Mouse (Mus musculus) embryonic facial prominence, embryonic 10.5 days (tissue): Measurements from ENCODE around the gene Tap2. TPM values are rescaled to one million over a fixed set of nuclear protein-coding genes. Genes with fewer than 3 reads are reported as not detected.
"Not testable (repeated sequence)": the region's sequence is repeated elsewhere in the genome, so short reads cannot be mapped to it uniquely, and the experiment has no call there.

ENCODE experiments used
- DNase-seq: peaks from one replicate; pipeline ENCODE4 v3.0.0-alpha.2; 2017; ENCODE audit warnings: low spot score
- H3K27ac ChIP-seq: fragments of 300-500 bp; sonication (generic); replicated peaks from 2 replicates; pipeline ENCODE4 v1.5.1; 2016; ENCODE audit warnings: mild to moderate bottlenecking
- H3K27me3 ChIP-seq: fragments of 300-500 bp; sonication (generic); replicated peaks from 2 replicates; pipeline ENCODE4 v1.6.1; 2016; ENCODE audit warnings: low read depth, mild to moderate bottlenecking; ENCODE audit not compliant: poor library complexity, severe bottlenecking
- H3K36me3 ChIP-seq: fragments of 300-500 bp; sonication (generic); replicated peaks from 2 replicates; pipeline ENCODE4 v1.6.1; 2016; ENCODE audit warnings: mild to moderate bottlenecking, moderate library complexity
- H3K4me1 ChIP-seq: fragments of 300-500 bp; sonication (generic); 2 replicates; pipeline ENCODE4 v1.6.1; 2016
- H3K4me3 ChIP-seq: fragments of 300-500 bp; sonication (generic); 2 replicates; pipeline ENCODE4 v1.5.1; 2016; ENCODE audit warnings: mild to moderate bottlenecking, moderate library complexity
- H3K9me3 ChIP-seq: fragments of 300-500 bp; sonication (generic); 2 replicates; pipeline ENCODE4 v1.6.1; 2016; ENCODE audit warnings: mild to moderate bottlenecking
- WGBS: fragments of 180-500 bp; shearing (Covaris S2); methylation state at CpG from one replicate; pipeline ENCODE4 v1.1.7; 2016; 5-methylcytosine and 5-hydroxymethylcytosine counted together
- polyA plus RNA-seq: library from polyadenylated mRNA; unstranded; fragments of >200 nt; fragmentation: Nextera tagmentation; extraction: Ambion mirVana; gene quantifications from 2 replicates; pipeline ENCODE4 v1.2.1, GENCODE M21; 2016

Tap2 gene
- polyA plus RNA-seq, 1 experiment from 2014 or later, result 0.56 TPM

DNA sequence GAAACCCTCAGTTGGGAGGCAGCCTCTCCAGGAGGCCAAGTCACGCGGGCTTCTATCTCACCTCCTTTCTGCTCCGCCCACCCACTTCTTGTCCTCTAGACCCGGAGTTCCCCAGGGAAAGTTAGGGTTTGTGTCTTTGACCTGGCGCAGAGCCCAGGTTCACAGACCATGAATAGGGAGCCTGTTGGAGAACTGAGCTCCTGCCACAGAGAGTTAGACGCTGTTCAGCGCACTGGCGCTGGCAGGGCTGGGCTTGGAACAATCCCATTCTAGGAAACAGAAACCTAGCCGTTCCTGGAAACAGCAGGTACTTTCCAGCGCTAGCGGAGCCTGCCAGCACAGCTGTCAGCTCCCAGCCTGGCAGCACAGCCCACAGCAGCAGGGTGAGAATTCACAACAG is 15.3 kb downstream of the Tap2 start:
- no peak overlapping the region for H3K27ac ChIP-seq
- peaks cover 6% of the 10 kb centered on the region; the same call in 1 of the 2 replicates for H3K9me3 ChIP-seq
- 90% methylated on average over 11 of the region's 11 CpGs for WGBS
- DNase-seq, result no peak
- H3K27me3 ChIP-seq, result peaks cover 23% of the 10 kb centered on the region
- no peaks in the 10 kb centered on the region for H3K4me1 ChIP-seq
- no peak overlapping the region for H3K4me3 ChIP-seq
- H3K36me3 ChIP-seq, result no peaks in the 10 kb centered on the region

DNA sequence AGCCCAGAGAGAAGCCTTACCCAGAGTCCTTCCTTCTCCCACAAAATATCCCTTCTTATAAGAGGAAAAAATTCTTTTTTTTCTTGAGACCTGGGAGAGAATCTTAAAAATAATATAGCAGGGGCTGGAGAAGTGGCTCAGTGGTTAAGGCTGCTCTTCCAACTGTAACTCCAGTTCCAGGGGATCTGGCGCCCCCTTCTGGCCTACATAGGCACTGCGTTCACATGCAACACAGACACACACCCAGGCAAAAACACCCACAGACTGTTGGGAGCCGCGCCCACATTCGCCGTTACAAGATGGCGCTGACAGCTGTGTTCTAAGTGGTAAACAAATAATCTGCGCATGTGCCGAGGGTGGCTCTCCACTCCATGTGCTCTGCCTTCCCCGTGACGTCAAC is 15.8 kb downstream of the Tap2 start:
- H3K4me3 ChIP-seq, H3K27ac ChIP-seq: not testable (repeated sequence)

DNA sequence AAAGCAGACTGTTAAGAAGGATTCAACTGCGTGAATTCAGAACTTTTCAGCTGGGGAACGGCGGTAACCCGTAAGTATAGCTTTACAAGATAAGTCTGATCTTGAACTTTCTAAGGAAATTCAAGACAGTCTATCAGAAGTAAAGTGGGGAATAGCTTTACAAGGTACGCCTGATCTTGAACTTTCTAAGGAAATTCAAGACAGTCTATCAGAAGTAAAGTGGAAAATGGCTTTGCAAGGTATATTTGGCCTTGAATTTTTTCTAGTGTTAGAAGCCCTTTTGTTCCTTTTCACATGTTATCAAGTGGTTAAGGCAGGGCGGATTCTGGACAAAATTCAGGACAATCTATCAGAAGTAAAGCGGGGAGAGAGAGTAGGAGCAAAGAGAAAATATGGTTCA is 16.5 kb downstream of the Tap2 start:
- peaks cover 12% of the 10 kb centered on the region for H3K27me3 ChIP-seq
- not testable (repeated sequence) for H3K9me3 ChIP-seq
- whole genome bisulfite sequencing, result 93% methylated on average over 3 of the region's 7 CpGs

More for the DNA sequence above, 15.8 kb downstream of the Tap2 start:
- not testable (repeated sequence) for H3K36me3 ChIP-seq, H3K4me1 ChIP-seq, DNase-seq, H3K9me3 ChIP-seq
- 89% methylated on average over 9 of the region's 11 CpGs for WGBS
- H3K27me3 ChIP-seq, result peaks cover 19% of the 10 kb centered on the region

DNA sequence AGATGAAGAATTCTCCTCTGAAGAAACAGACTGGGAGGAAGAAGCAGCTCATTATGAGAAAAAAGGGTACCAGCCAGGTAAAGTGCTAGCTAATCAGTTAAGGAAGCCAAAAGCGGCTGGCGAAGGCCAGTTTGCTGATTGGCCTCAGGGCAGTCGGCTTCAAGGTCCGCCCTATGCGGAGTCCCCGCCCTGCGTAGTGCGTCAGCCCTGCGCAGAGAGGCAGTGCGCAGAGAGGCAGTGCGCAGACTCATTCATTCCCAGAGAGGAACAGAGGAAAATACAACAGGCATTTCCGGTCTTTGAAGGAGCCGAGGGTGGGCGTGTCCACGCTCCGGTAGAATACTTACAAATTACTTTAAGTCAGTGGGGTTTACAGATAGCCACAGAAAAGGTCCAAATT is 17.1 kb downstream of the Tap2 start:
- not testable (repeated sequence) for DNase-seq, H3K27ac ChIP-seq, H3K27me3 ChIP-seq, H3K4me3 ChIP-seq, H3K36me3 ChIP-seq, H3K4me1 ChIP-seq
- peaks cover 15% of the 10 kb centered on the region for H3K9me3 ChIP-seq
- WGBS, result 97% methylated on average over 9 of the region's 16 CpGs

More for the DNA sequence above, 16.5 kb downstream of the Tap2 start:
- DNase-seq, H3K4me1 ChIP-seq, H3K4me3 ChIP-seq, H3K36me3 ChIP-seq, H3K27ac ChIP-seq: not testable (repeated sequence)

DNA sequence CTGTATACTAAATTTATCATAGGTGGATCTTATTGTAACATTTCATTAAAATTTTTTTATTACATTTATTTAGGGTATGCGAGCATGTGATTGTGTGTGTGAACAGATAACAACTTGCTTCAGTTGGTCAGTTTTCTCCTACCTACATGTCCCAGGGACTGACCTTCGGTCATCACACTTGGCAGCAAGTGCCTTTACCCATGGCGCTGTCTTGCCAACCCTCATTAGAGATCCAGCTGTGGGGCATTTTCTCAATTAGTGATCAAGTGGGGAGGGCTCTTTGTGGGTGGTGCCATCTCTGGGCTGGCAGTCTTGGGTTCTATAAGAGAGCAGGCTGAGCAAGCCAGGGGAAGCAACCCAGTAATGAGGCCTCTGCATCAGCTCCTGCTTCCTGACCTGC is 21.5 kb downstream of the Tap2 start:
- Histone ChIP-seq H3K36me3 (no peaks in the 10 kb centered on the region), H3K27ac (no peak overlapping the region), H3K9me3 (peaks cover 11% of the 10 kb centered on the region), H3K4me3 (no peak overlapping the region), H3K4me1 (no peaks in the 10 kb centered on the region), H3K27me3 (no peaks in the 10 kb centered on the region)
- no peak for DNase-seq
- 91% methylated on average over 3 of the region's 3 CpGs for WGBS

DNA sequence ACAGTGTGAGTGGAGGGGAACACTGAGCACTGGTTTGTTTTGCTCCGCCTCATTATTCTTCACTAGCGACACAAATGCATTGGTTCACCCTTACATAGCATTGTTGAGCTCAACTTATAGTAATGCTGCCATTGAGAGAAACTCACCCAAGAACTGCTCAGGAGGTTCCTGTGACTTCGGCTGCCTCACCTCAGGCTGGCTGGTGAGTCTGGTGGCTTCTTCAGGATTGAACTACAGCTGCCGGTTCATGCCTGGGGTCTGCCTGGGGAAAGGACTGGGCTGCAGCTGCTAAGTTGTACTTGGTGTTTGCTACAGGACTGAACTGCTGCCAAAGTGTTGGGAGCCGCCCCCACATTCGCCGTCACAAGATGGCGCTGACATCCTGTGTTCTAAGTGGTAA is 22.1 kb downstream of the Tap2 start:
- H3K9me3 ChIP-seq, result peaks cover 11% of the 10 kb centered on the region
- no peaks in the 10 kb centered on the region for H3K36me3 ChIP-seq
- no peak overlapping the region for H3K27ac ChIP-seq
- H3K4me1 ChIP-seq, result no peaks in the 10 kb centered on the region
- no peak for DNase-seq
- no peaks in the 10 kb centered on the region for H3K27me3 ChIP-seq
- WGBS, result 94% methylated on average over 8 of the region's 8 CpGs
- H3K4me3 ChIP-seq, result no peak overlapping the region

DNA sequence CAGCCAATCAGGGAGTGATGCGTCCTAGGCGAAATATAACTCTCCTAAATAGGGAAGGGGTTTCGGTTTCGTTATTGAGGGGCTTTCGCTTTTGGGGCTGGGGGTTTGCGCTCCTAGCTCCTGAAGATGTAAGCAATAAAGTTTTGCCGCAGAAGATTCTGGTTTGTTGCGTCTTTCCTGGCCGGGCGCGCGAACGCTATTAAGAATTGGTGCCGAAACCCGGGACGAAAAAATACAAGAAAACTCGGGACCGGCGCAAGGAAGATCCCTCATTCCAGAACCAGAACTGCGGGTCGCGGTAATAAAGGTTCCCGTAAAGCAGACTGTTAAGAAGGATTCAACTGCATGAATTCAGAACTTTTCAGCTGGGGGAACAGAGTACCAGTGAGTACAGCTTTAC is 22.6 kb downstream of the Tap2 start:
- not testable (repeated sequence) for H3K27ac ChIP-seq, H3K4me1 ChIP-seq, H3K36me3 ChIP-seq, DNase-seq, H3K27me3 ChIP-seq, H3K4me3 ChIP-seq
- H3K9me3 ChIP-seq, result peaks cover 11% of the 10 kb centered on the region
- WGBS, result 96% methylated on average over 15 of the region's 23 CpGs

DNA sequence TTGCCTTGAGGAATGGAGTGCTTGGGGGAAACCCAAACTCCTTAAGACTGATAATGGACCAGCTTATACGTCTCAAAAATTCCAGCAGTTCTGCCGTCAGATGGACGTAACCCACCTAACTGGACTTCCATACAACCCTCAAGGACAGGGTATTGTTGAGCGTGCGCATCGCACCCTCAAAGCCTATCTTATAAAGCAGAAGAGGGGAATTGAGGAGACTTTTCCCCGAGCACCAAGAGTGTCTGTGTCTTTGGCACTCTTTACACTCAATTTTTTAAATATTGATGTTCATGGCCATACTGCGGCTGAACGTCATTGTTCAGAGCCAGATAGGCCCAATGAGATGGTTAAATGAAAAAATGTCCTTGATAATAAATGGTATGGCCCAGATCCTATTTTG is 27.6 kb downstream of the Tap2 start:
- 90% methylated on average over 9 of the region's 9 CpGs for WGBS
- not testable (repeated sequence) for H3K36me3 ChIP-seq, DNase-seq, H3K27ac ChIP-seq, H3K4me3 ChIP-seq, H3K27me3 ChIP-seq, H3K4me1 ChIP-seq, H3K9me3 ChIP-seq

DNA sequence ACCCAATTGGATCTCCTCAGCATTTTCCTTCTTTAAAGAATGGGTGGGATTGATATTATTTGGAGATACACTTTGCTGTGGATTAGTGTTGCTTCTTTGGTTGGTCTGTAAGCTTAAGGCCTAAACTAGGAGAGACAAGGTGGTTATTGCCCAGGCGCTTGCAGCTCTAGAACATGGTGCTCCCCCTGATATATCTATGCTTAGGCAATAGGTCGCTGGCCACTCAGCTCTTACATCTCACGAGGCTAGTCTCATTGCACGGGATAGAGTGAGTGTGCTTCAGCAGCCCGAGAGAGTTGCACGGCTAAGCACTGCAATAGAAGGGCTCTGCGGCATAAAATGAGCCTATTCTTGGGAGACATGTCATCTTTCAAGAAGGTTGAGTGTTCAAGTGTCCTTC is 28.7 kb downstream of the Tap2 start:
- H3K9me3 ChIP-seq, DNase-seq, H3K27me3 ChIP-seq, H3K4me1 ChIP-seq, H3K36me3 ChIP-seq, H3K4me3 ChIP-seq, H3K27ac ChIP-seq: not testable (repeated sequence)
- 79% methylated on average over 7 of the region's 7 CpGs for WGBS

DNA sequence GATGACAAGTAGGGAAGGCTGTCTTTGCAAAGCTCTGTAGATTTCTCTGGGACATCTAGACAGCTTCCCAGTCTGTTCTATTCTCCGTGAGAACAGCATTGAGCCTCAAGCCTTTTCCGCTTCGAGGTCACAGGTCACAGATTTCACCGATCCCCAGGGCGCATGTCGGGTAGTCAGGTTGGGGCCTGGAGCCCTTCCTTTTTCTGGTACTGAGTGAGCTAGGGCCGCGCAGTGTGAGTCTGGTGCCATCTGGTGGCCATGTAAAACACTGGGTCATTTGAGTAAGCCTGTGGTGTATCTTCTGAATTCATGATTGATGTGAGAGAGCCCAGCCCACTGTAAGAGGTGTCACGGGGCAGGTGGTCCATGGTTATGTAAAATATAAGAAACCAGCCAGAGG is 31.6 kb downstream of the Tap2 start:
- Histone ChIP-seq H3K36me3 (no peaks in the 10 kb centered on the region), H3K27ac (no peak overlapping the region), H3K4me3 (no peak overlapping the region), H3K27me3 (no peaks in the 10 kb centered on the region), H3K9me3 (no peaks in the 10 kb centered on the region), H3K4me1 (no peaks in the 10 kb centered on the region)
- peak; percentile 53 for DNase-seq
- 47% methylated on average over 9 of the region's 9 CpGs for WGBS

DNA sequence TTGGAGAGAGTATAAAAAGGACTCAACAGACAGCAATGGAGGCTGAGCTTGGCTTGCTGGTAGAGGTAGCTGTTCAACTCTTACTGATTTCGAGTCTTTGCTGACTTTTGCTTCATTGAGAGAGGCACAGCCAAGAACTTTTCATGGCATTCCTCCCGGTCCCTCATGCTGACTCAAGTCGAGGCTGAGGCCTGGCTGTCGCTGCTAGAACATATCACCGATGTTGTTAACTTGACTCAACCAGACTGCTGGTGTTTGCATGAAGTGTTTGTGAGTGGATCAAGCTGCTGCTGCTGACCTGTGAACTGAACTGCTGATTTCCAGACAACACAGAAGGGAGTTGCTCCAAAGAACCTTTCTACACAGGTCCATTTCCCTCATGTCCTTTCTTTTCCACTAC is 33.4 kb downstream of the Tap2 start:
- H3K27ac ChIP-seq, result no peak overlapping the region
- H3K9me3 ChIP-seq, result 0 out of 2 replicates have a peak, but pooled peaks cover 2% of the 10 kb centered on the region
- no peak overlapping the region for H3K4me3 ChIP-seq
- no peak for DNase-seq
- H3K27me3 ChIP-seq, result no peaks in the 10 kb centered on the region
- WGBS, result 90% methylated on average over 5 of the region's 5 CpGs
- H3K4me1 ChIP-seq, result no peaks in the 10 kb centered on the region
- H3K36me3 ChIP-seq, result no peaks in the 10 kb centered on the region

DNA sequence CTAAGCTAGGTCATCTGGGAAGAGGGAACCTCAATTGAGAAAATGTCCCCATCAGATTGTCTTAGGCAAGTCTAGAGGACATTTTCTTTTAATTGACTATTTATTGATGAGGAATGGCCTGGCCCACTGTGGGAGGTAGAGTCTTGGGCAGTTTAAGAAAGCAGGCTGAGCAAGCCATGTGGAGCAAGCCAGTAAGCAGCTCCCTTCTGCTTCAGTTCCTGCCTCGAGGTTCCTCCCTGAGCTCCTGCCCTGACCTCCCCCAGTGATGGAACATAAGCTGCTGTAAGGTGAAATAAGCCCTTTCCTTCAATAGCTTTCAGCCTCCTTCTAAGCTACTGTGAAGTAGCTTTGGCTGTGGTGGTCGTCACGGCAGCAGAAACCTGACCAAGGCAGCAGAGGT is 34.4 kb downstream of the Tap2 start:
- DNase-seq, result no peak
- Histone ChIP-seq H3K4me1 (no peaks in the 10 kb centered on the region), H3K4me3 (no peak overlapping the region), H3K9me3 (0 out of 2 replicates have a peak, but pooled peaks cover 5% of the 10 kb centered on the region), H3K27ac (no peak overlapping the region), H3K27me3 (no peaks in the 10 kb centered on the region), H3K36me3 (no peaks in the 10 kb centered on the region)
- WGBS, result 79% methylated on average over 3 of the region's 3 CpGs

DNA sequence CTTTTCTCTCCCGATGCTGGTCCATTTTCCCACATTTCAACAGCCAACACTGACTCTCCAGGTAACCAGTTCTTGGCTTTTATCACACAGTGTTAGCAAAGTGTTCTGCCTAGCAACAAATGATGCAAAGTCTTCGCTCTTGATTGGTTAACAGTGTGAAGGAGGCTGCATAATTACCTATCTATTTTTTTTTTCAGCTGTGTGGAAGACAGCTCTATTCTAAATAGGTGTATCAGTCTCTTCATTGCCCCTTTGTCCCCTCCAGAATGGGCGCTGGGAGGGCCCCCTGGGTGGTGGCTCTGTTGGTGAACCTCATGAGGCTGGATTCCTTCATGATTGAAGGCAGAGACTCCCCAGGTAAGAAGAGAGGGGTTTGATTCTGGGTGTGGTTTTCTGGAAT is 35.4 kb downstream of the Tap2 start, which contains the start of gene H2-Ob:
H2-Ob (plus strand) TSS at position 198 of the 400 bp plus-strand sequence.
- 68% methylated on average over 3 of the region's 3 CpGs for WGBS
- no peaks in the 10 kb centered on the region for H3K27me3 ChIP-seq
- DNase-seq, result no peak

DNA sequence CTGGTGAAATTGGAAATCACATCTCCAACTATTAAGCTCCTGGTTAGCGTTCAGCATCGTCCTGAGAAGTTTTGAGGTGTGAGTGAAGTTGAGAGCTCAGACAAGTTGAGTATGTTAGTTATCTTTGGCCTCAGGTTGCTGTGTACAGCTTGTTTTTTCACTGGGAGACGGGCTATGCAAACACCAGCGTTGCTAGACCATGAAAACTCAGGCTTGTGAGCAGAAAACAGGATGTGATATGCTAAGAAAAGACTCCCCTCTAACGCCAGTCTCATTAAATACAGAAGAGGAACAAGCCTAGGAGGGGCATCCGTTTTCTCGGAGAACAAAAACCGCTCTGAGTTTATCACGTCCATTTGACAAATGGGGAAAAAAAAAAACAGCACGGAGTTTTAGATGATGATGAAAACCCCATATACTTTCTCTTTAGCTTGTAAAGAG is 36.3 kb downstream of the Tap2 start:
- DNase-seq, result no peak
- H3K4me3 ChIP-seq, result no peak overlapping the region
- no peaks in the 10 kb centered on the region for H3K36me3 ChIP-seq
- 0 out of 2 replicates have a peak, but pooled peaks cover 5% of the 10 kb centered on the region for H3K9me3 ChIP-seq
- no peaks in the 10 kb centered on the region for H3K27me3 ChIP-seq
- no peak overlapping the region for H3K27ac ChIP-seq
- 78% methylated on average over 10 of the region's 10 CpGs for WGBS
- no peaks in the 10 kb centered on the region for H3K4me1 ChIP-seq

More for the DNA sequence above, 35.4 kb downstream of the Tap2 start, which contains the start of gene H2-Ob:
- no peaks in the 10 kb centered on the region for H3K4me1 ChIP-seq
- H3K36me3 ChIP-seq, result no peaks in the 10 kb centered on the region
- 0 out of 2 replicates have a peak, but pooled peaks cover 5% of the 10 kb centered on the region for H3K9me3 ChIP-seq
- no peak within 1 kb of the TSS for H3K27ac ChIP-seq
- H3K4me3 ChIP-seq, result no peak within 1 kb of the TSS
